Mouse (Mus musculus): ENCODE data around the gene Rpl28.

- TF ChIP-seq EP300 (IDR thresholded peaks at IDR 0.05; ENCODE audit: low read depth): no peak
- no peak for TF ChIP-seq CTCF (IDR thresholded peaks at IDR 0.05; ENCODE audit: low read depth)
Observed at GRCm38 (mm10) chr7:4811842-4812302, 19.2 kb downstream of the Rpl28 start.
